Mouse (Mus musculus): ENCODE measurements around the gene Acat3. TPM values are rescaled to one million over a fixed set of nuclear protein-coding genes. Genes with fewer than 3 reads are reported as not detected.

The Acat3 gene
- total RNA-seq, 1 experiment = 9.1 TPM

DNA sequence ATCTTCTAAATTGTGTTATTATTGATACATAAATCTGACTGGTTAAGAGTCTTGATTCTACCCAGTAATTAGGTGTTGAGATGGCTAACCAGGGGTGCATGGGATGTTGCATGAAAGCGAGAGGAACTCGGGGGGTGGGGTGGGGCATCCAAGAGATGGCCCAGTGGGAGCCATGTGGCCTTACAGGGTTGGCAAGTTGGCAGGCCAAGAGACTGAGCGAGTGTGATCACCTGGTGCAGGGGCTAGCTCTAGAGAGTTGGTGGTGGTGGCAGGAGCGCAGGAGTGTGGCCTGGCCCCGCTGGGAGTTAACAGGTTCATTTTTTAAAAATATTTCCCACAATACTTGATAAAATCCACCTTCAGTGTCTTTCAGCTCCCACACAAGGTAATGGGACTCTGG, 42.7 kb downstream of the Acat3 start:
- Histone ChIP-seq H3K9me3 (ENCODE audit: control insufficient read depth, insufficient read depth, low read depth, low read length) (no peaks in the 10 kb centered on the region), H3K4me1 (ENCODE audit: control insufficient read depth in 2 of 2, insufficient read depth in 2 of 2, low read length in 2 of 2, poor library complexity in 1 of 2) (0 out of 4 replicates have a peak, but pooled peaks cover 0 to 2% of the 10 kb centered on the region in 2 experiments), H3K4me3 (ENCODE audit: insufficient read depth in 1 of 2, low read depth in 1 of 2, low read length in 2 of 2, poor library complexity in 1 of 2, severe bottlenecking in 1 of 2) (no peak overlapping the region), H3K27ac (ENCODE audit: insufficient read depth, low read depth, low read length, poor library complexity, severe bottlenecking) (no peak overlapping the region), H3K36me3 (ENCODE audit: control insufficient read depth, insufficient read depth, low read length, poor library complexity, severe bottlenecking) (peaks cover 35% of the 10 kb centered on the region), H3K9ac (ENCODE audit: insufficient read depth, low read depth, low read length, poor library complexity, severe bottlenecking) (no peak overlapping the region)
- DNase-seq (ENCODE audit: low read depth, low spot score) = no peak
- TF ChIP-seq CHD2 (IDR thresholded peaks at IDR 0.05; ENCODE audit: low read depth, low read length) (no peak), ZC3H11A (IDR thresholded peaks at IDR 0.05; ENCODE audit: borderline replicate concordance, low read depth, low read length) (no peak), ZNF384 (IDR thresholded peaks at IDR 0.05; ENCODE audit: low read depth, low read length) (no peak)
- in situ Hi-C loops (cut with MboI; ENCODE audit: low sequenced_read_pairs in 2 of 2, unreplicated experiment in 2 of 2) = no loop called here

DNA sequence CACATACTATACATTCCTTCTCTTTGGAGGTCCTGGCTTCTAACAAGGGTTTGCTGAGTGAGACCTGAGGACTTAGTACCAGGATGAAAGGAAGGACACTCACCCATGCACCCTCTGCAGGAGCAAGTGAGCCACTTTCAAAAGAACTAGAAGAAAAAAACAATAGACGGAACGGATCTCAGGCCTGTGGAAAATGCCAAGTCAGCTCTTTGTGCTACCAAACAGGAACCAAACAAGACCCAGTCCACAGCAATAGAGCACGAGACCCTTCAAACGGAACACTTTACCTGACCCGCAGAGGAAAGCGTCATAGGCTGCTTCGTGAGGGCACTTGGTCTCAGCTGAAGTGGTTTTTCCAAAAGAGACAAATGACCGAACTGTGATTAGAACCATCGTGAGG, 48.4 kb downstream of the Acat3 start:
- TF ChIP-seq ZNF384 (IDR thresholded peaks at IDR 0.05; ENCODE audit: low read depth, low read length) (no peak), MAFK (IDR thresholded peaks at IDR 0.05; ENCODE audit: insufficient read depth, low read depth, low read length) (peak; percentile 80)
- H3K36me3 ChIP-seq (ENCODE audit: control insufficient read depth, insufficient read depth, low read length, poor library complexity, severe bottlenecking) = peaks cover 45% of the 10 kb centered on the region
- H3K9ac ChIP-seq (ENCODE audit: insufficient read depth, low read depth, low read length, poor library complexity, severe bottlenecking) = no peak overlapping the region
- no peak overlapping the region for H3K27ac ChIP-seq (ENCODE audit: insufficient read depth, low read depth, low read length, poor library complexity, severe bottlenecking)
- no peaks in the 10 kb centered on the region for H3K9me3 ChIP-seq (ENCODE audit: control insufficient read depth, insufficient read depth, low read depth, low read length)
- in situ Hi-C loops (cut with MboI; ENCODE audit: low sequenced_read_pairs in 2 of 2, unreplicated experiment in 2 of 2) = no loop called here
- no peak overlapping the region for H3K4me3 ChIP-seq (ENCODE audit: insufficient read depth in 1 of 2, low read depth in 1 of 2, low read length in 2 of 2, poor library complexity in 1 of 2, severe bottlenecking in 1 of 2)
- H3K4me1 ChIP-seq (ENCODE audit: control insufficient read depth in 2 of 2, insufficient read depth in 2 of 2, low read length in 2 of 2, poor library complexity in 1 of 2) = 0 out of 4 replicates have a peak, but pooled peaks cover 0 to 2% of the 10 kb centered on the region in 2 experiments
- DNase-seq (ENCODE audit: low read depth, low spot score) = no peak

- H3K4me3 ChIP-seq (ENCODE audit: insufficient read depth in 1 of 2, low read depth in 1 of 2, low read length in 2 of 2, poor library complexity in 1 of 2, severe bottlenecking in 1 of 2) = no peak overlapping the region
- no peak overlapping the region for H3K27ac ChIP-seq (ENCODE audit: insufficient read depth, low read depth, low read length, poor library complexity, severe bottlenecking)
- no peak overlapping the region for H3K9ac ChIP-seq (ENCODE audit: insufficient read depth, low read depth, low read length, poor library complexity, severe bottlenecking)
- peaks cover 39% of the 10 kb centered on the region for H3K36me3 ChIP-seq (ENCODE audit: control insufficient read depth, insufficient read depth, low read length, poor library complexity, severe bottlenecking)
- no peaks in the 10 kb centered on the region for H3K9me3 ChIP-seq (ENCODE audit: control insufficient read depth, insufficient read depth, low read depth, low read length)
- DNase-seq (ENCODE audit: low read depth, low spot score) = no peak
- in situ Hi-C loops (cut with MboI; ENCODE audit: low sequenced_read_pairs in 2 of 2, unreplicated experiment in 2 of 2) = no loop called here
- H3K4me1 ChIP-seq (ENCODE audit: control insufficient read depth in 2 of 2, insufficient read depth in 2 of 2, low read length in 2 of 2, poor library complexity in 1 of 2) = peaks cover 0 to 5% of the 10 kb centered on the region in 2 experiments; a peak in 1 of 4 replicates
- TF ChIP-seq MAFK (IDR thresholded peaks at IDR 0.05; ENCODE audit: insufficient read depth, low read depth, low read length) (no peak), HCFC1 (IDR thresholded peaks at IDR 0.05; ENCODE audit: borderline replicate concordance, insufficient read depth, low read length) (no peak), CHD2 (IDR thresholded peaks at IDR 0.05; ENCODE audit: low read depth, low read length) (no peak), ZNF384 (IDR thresholded peaks at IDR 0.05; ENCODE audit: low read depth, low read length) (no peak)
Measured at GRCm38 (mm10) chr17:12891054-12891453, 49.3 kb downstream of the Acat3 start.

DNA sequence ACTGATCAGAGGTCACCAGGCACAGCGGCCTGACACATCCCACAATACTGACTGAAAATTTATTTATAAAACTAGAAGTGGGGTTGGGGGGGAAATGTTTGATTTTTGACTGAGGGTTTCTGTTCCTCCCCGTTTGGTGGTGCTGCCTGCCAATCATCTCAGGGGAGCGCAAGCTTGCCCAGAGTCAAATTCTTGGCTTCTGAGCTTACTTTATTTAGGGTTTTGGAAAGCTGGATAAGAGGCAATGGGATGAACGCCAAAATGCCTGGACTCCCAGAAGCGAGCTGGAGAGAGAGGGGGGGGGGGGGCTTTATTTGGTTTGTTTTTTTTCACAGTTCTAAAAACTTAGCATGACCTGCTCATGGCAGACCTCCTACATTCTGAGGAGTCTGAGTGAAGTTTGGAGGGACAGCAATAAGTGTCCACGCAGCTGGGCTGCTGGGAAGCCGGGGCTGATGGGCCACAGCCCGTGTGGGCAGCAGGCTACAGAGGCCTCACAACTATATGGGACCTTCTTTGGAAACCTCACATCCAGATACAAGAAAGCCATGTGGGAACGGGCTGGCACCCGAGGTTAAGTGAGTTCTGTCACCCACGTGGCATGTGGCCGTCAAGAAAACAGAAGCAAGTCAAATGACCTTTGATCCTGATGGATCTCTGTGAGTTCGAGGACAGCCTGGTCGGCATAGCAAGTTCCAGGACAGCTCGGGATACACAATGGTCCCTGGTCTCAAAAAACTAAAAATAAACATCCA, 53.2 kb downstream of the Acat3 start:
- H3K9ac ChIP-seq (ENCODE audit: insufficient read depth, low read depth, low read length, poor library complexity, severe bottlenecking) = no peak overlapping the region
- H3K4me3 ChIP-seq (ENCODE audit: insufficient read depth in 1 of 2, low read depth in 1 of 2, low read length in 2 of 2, poor library complexity in 1 of 2, severe bottlenecking in 1 of 2) = no peak overlapping the region
- DNase-seq (ENCODE audit: low read depth, low spot score) = no peak
- H3K27ac ChIP-seq (ENCODE audit: insufficient read depth, low read depth, low read length, poor library complexity, severe bottlenecking) = no peak overlapping the region
- peaks cover 0 to 15% of the 10 kb centered on the region in 2 experiments; a peak in 1 of 4 replicates for H3K4me1 ChIP-seq (ENCODE audit: control insufficient read depth in 2 of 2, insufficient read depth in 2 of 2, low read length in 2 of 2, poor library complexity in 1 of 2)
- TF ChIP-seq ZC3H11A (IDR thresholded peaks at IDR 0.05; ENCODE audit: borderline replicate concordance, low read depth, low read length) = no peak
- no peak for TF ChIP-seq HCFC1 (IDR thresholded peaks at IDR 0.05; ENCODE audit: borderline replicate concordance, insufficient read depth, low read length)
- TF ChIP-seq MAFK (IDR thresholded peaks at IDR 0.05; ENCODE audit: insufficient read depth, low read depth, low read length) = no peak
- no peak for TF ChIP-seq CHD2 (IDR thresholded peaks at IDR 0.05; ENCODE audit: low read depth, low read length)
- TF ChIP-seq ZNF384 (IDR thresholded peaks at IDR 0.05; ENCODE audit: low read depth, low read length) = no peak
- H3K36me3 ChIP-seq (ENCODE audit: control insufficient read depth, insufficient read depth, low read length, poor library complexity, severe bottlenecking) = peaks cover 28% of the 10 kb centered on the region
- in situ Hi-C loops (cut with MboI; ENCODE audit: low sequenced_read_pairs in 2 of 2, unreplicated experiment in 2 of 2) = no loop called here
- no peaks in the 10 kb centered on the region for H3K9me3 ChIP-seq (ENCODE audit: control insufficient read depth, insufficient read depth, low read depth, low read length)

DNA sequence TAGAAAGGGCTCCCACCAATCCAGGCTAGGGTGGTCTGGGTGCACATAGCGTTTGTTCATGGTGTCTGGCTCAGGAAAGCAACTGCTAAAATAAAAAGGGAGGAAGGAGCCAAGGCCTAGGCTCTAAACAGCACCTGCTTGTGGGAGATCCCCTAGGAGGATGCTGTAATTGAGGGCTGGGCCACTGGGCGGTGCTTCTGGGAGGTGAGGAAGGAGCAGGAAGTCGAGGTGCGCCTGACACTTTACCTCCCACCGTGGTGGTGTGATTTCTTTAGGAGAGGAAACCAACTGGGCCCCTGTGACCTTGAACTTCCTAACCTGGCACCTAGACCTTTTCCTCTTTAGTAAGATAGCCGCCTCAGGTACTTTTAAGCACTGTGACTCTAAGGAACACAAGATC, 53.8 kb downstream of the Acat3 start:
- TF ChIP-seq CHD2 (IDR thresholded peaks at IDR 0.05; ENCODE audit: low read depth, low read length) (no peak), MAFK (IDR thresholded peaks at IDR 0.05; ENCODE audit: insufficient read depth, low read depth, low read length) (no peak), HCFC1 (IDR thresholded peaks at IDR 0.05; ENCODE audit: borderline replicate concordance, insufficient read depth, low read length) (no peak), ZNF384 (IDR thresholded peaks at IDR 0.05; ENCODE audit: low read depth, low read length) (no peak)
- Histone ChIP-seq H3K9ac (ENCODE audit: insufficient read depth, low read depth, low read length, poor library complexity, severe bottlenecking) (no peak overlapping the region), H3K36me3 (ENCODE audit: control insufficient read depth, insufficient read depth, low read length, poor library complexity, severe bottlenecking) (peaks cover 24% of the 10 kb centered on the region), H3K9me3 (ENCODE audit: control insufficient read depth, insufficient read depth, low read depth, low read length) (no peaks in the 10 kb centered on the region), H3K4me3 (ENCODE audit: insufficient read depth in 1 of 2, low read depth in 1 of 2, low read length in 2 of 2, poor library complexity in 1 of 2, severe bottlenecking in 1 of 2) (no peak overlapping the region), H3K27ac (ENCODE audit: insufficient read depth, low read depth, low read length, poor library complexity, severe bottlenecking) (no peak overlapping the region), H3K4me1 (ENCODE audit: control insufficient read depth in 2 of 2, insufficient read depth in 2 of 2, low read length in 2 of 2, poor library complexity in 1 of 2) (peaks cover 0 to 15% of the 10 kb centered on the region in 2 experiments; a peak in 1 of 4 replicates)
- in situ Hi-C loops (cut with MboI; ENCODE audit: low sequenced_read_pairs in 2 of 2, unreplicated experiment in 2 of 2) = no loop called here
- DNase-seq (ENCODE audit: low read depth, low spot score) = peak; percentile 55
